Mouse (Mus musculus): ENCODE measurements around the gene Tnrc18.

Gene Tnrc18

DNA sequence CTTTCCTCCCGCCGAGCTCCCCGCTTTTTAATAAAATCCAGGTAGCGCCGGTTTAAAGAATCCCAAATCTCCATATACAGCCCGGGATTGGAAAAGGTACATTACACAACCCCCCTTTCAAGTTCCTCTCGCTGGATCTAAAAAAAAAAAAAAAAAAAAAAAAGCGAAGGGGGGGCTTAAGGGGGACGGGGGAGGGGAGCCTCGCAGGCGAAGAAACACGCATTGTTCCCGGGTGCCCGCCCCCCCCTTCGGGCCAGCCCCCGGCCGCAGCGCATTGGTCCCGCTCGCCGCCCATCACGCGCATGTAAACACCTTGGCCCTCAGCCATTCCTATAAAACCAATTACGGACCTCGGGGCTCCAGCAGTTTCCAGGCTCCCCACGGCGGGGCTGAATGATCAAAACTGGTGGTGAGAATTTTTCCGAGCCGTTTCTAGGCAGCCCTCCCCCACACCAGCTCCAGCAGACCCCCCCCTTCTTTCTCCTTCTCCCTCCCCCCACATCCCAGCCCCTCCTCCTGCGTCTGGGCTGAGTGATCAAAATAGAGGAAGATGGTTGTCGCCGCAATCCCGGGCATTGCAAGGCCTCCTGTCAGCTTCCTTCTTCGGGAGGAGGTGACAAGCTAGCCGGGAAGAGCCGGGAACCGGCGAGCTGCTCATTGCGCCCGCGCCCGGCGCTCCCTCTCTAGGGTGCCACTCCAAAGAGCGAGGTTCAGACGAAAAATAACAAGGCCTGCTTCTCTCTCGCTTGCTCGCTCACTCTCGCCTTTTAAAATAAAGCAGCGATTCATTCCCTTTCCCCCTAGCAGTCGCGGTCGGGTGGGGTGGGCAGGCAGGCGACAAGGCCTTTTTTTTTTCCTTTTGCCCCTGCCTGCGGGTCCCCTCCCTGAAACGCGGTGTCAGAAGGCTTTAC lies at the start of gene Tnrc18:
Tnrc18 (minus strand) TSS at position 139 of the 911 bp plus-strand sequence.
- no peak for TF ChIP-seq GATA4 (IDR thresholded peaks at IDR 0.05; ENCODE audit: insufficient replicate concordance, low read length)

DNA sequence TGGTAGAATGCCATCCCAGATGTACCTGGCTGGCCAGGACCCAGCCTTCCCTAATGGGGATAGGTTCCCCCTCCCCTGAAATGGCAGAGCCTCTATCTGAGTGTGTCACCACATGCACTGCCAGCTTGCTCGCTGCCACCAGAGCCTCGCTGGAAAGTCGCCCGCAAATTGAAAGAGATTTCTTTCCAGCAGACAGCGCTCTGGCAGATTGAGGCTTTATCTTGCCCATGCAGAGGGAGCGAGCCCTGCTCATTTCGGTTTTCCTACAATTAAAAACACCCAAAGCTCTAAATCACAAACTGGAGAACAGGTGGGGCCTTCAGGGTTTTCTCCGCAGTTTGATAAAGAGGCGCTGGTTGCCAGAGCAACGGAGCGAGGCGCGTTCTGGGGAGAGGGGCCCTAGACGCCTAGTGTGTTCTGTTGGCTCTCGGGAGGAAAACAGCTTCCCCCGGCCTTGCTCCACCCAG lies 40.3 kb upstream of the Tnrc18 start:
- TF ChIP-seq GATA4 (IDR thresholded peaks at IDR 0.05; ENCODE audit: insufficient replicate concordance, low read length): no peak

DNA sequence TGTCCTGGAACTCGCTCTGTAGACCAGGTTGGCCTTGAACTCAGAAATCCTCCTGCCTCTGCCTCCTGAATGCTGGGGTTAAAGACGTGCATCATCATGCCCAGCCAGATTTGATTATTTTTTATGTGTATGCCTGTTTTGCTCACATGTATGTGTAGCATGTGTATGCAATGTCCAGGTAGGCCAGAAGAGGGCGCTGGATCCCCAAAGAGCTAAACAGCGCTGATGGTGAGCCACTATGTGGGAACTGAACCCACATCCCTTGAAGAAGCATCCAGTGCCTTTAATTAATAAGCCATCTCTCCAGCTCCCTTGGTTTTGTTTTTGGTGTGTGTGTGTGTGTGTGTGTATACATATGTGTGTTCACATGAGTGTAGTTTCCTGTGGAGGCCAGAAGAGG lies 38.9 kb upstream of the Tnrc18 start:
- TF ChIP-seq GATA4 (IDR thresholded peaks at IDR 0.05; ENCODE audit: insufficient replicate concordance, low read length): no peak

DNA sequence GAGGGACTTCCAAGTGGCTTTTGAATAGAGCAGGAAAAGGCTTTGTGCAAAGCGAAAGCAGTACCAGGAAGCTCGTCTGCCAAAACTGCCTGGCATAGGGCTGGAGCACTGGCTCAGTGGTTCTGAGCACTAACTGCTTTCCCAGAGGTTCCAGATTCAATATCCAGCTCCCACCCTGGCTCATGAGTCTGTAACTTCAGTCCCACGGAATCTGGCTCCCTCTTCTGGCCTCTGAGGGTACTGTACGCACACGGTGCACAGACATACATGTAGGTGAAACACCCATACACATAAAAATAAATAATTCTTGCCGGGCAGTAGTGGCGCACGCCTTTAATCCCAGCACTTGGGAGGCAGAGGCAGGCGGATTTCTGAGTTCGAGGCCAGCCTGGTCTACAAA lies 37.4 kb upstream of the Tnrc18 start:
- TF ChIP-seq GATA4 (IDR thresholded peaks at IDR 0.05; ENCODE audit: insufficient replicate concordance, low read length): no peak

DNA sequence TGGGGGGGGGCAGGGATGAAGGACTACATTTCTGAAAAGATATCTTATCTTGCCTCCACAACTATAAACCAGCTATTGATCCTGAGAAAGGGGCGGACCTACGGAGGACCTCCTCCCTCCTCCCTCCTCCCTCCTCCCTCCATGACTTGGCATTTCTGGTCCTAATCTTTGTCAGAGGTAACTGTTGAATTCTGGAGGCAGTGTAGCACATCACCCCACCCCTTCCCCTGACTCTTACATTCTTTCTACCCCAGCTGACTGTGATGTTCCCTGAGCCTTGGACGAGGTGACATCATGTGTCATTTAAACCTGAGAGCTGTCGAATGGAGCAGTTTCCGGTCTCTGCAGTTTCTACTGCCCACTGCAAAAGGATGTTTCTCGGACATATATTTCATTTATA lies 36.1 kb upstream of the Tnrc18 start:
- no peak for TF ChIP-seq GATA4 (IDR thresholded peaks at IDR 0.05; ENCODE audit: insufficient replicate concordance, low read length)

DNA sequence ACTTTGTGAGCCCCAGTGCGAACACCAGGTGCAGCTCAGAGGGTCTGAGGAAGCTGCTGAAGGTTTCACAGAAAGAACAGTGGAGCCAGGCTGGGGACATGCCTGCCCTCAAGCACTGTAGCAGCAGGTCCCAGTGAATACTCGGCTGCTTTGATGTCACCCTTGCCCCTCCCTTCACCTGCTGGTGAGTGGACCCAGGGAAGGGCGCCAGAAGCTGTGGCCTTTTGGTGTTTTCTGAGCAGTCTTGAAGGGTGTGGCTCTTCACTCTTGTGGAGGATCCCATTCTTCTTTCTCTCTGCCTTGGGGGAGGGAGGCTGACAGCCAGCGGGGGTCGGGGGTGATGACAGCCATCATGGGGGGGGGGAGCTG lies 34.2 kb upstream of the Tnrc18 start:
- no peak for TF ChIP-seq GATA4 (IDR thresholded peaks at IDR 0.05; ENCODE audit: insufficient replicate concordance, low read length)

DNA sequence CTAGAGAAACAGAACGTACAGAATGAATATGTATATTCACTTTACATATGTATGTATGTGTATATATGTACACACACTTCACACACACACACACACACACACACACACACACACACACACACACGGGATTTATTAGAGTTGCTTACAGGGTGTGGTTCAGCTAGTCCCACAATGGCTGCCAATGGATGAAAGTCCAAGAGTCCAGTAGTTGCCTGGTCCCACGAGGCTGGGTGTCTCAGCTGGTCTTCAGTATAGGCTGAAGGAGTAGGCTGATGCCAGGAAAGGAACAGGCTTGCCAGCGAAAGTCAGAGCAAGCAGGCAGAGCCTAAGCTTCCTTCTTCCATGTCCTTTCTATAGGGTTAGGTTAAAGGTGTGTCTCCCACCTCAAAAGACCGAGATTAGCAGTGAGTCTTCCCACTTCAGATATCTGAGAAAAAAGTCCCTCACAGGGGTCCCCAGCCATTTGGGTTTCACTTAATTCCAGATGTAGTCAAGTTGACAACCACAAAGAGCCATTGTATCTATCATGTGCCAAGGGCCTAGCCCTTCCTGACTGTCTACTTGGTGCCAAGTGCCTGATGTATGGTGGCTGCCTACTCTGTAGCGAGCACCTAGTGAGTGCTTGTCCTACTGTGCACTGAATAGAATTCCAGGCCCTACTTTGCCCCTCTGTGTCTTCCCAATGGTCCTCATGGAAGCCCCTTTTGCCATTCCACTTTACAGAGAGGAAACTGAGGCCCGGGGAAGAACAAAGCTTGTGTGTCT lies 33.6 kb upstream of the Tnrc18 start:
- TF ChIP-seq GATA4 (IDR thresholded peaks at IDR 0.05; ENCODE audit: insufficient replicate concordance, low read length): no peak

DNA sequence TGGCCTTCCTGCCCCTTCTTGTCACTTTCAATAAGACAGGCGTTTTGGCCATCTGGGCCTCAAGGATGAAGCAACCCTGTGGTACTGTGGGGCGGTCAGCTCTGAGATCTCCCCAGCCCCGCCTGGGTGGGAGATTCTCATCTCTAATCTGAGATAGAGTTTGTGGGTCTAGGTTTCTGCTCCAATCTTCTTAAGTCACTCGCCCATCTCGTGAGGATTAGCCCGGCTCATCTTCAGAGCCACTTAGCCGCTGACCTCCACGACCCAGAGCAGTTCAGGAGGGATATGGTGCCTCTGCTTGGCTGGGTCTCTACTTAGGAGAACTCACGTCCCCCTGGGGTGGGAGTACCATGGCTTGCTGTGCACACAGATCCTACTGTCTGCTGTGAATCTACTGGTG lies 33.0 kb upstream of the Tnrc18 start:
- TF ChIP-seq GATA4 (IDR thresholded peaks at IDR 0.05; ENCODE audit: insufficient replicate concordance, low read length): no peak

DNA sequence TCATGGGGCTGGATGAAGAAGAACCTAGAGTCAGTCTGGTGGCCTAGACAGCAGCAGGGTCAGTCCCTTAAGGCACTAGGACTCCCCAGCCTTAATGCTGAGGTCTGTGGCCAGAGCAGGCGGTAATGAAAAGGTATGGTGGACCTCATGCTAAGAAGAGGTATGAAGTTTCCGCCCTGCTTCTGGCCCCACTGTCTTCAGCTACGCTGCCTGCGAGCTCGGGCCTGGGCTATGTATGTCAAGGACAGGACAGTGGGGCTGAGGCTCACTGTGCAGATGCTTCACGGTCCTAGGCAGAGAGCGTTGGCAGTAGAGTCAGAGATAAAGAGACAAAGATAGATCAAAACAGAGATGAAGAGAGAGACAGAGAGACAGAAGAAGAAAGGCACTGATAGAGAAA lies 31.4 kb upstream of the Tnrc18 start:
- TF ChIP-seq GATA4 (IDR thresholded peaks at IDR 0.05; ENCODE audit: insufficient replicate concordance, low read length): no peak

DNA sequence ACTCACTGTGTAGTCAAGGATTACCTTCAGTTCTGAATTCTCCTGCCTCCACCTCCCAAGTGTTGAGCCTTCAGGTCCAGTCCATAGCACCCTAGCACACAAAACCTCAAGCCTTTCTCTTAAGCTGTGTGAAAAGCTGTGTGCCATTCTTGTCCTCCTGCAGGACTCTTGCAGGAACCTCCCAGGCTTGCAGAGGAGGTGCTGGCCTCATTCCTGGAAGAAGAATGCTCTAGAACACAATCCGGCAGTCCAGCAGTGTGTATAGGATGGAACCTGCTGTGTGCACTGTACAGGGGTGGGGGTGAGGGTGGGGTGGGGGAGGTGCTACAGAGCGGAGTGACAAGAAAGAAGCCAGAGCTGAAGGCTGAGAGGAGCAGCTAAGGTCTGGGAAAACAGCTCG lies 30.7 kb upstream of the Tnrc18 start:
- TF ChIP-seq GATA4 (IDR thresholded peaks at IDR 0.05; ENCODE audit: insufficient replicate concordance, low read length): no peak

DNA sequence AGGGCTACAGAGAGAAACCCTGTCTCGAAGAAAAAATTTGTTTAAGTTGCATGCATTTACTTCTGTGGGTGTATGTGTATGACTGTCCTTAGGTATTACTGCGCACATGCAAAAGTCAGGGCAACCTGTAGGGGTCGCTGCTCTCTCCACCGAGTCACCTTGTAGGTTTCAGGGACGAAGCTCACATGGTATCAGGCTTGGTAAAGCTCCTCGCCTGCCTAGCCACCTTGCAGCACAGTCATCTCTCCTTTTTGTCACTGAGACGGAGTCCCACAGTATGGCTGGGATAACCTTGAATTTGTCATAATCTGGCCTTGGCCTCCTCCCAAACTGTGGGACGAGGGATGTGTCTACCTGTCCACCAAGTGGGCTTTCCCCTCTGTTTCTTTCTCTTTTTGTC lies 27.0 kb upstream of the Tnrc18 start:
- TF ChIP-seq GATA4 (IDR thresholded peaks at IDR 0.05; ENCODE audit: insufficient replicate concordance, low read length): no peak

DNA sequence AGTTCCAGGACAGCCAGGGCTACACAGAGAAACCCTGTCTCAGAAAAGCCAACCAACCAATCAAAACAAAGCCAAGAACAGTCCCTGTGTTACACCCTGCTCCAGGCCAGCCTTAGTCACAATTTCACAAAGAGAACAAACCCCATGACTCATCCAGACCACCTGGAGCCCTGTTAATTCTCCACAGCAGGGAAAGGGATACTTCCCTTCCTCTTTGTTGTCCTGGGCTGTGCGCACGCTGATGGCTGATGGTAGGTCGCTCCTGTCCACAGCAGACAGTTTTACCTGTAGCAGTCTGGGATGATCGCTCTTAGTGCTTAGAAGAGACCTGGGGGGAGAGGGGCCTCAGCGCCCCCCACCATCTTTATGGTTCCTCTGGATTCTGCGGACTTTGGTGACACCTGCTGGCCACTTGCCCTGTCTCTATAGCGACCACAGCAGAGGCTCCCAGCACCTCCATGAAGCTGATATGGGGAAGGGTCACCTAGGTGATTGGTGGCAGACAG lies 24.7 kb upstream of the Tnrc18 start:
- no peak for TF ChIP-seq GATA4 (IDR thresholded peaks at IDR 0.05; ENCODE audit: insufficient replicate concordance, low read length)

DNA sequence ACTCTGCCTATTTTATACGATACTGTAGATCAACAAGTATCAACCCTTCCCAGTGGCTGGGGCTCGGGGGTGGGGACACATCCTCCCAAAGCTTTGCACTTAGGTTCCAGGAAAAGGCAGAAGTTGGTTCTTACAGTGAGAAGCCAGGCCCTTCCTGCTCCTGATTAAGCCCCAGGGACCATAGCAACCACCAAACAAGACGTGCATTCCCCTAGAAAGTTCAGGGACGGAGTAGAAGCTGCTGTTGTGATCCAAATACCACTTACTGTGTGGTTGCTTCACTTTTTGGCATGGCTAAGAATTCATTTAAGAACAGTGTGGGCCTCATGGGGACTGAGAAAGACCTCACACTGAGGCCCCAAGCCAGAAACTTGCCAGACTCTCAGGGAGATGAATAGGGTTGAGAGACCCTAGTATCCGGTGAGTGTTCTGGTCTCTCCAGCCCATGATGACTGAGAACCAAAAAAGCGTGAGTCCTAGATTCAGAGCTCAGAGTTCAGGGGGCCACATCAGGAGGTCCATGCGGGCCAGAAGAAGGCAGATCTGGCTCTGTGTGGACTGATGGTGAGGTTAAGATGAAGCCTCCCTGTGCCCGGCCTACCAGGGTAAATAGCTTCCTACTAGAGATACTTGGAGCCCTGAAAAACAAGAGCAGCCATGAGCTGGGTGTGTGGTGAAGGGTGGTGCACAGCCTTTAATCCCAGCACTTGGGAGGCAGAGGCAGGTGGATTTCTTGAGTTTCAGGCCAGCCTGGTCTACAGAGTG lies 24.1 kb upstream of the Tnrc18 start:
- TF ChIP-seq GATA4 (IDR thresholded peaks at IDR 0.05; ENCODE audit: insufficient replicate concordance, low read length): no peak

DNA sequence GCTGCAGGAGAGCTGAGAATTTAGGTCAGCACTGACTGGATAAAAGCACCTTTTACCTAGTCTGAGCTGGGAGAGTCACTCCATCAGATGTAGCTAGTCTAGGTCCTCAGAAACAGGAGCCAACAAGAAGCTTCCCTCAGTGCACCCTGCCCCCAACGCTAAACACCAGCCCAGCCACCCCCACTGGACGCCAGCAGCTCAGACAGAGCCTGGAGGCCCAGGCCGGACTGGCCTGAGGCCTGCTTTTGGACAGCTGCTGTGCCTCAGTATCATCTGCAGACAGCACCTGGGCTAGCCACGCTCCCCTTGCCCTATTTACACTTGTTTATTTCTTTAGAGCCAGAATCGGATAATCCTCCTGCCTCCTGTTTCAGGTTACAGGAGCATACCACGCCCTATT lies 19.4 kb upstream of the Tnrc18 start:
- no peak for TF ChIP-seq GATA4 (IDR thresholded peaks at IDR 0.05; ENCODE audit: insufficient replicate concordance, low read length)
